Mouse (Mus musculus) right cerebral cortex, postnatal 14 days (tissue): ENCODE measurements around the gene Wdfy4.

Experiments used
- DNase-seq: peaks from one replicate; pipeline ENCODE4 v3.0.0; 2022

Gene Wdfy4

GRCm38 (mm10) chr14:33185068-33185800 lies at the start of gene Wdfy4:
Wdfy4 (minus strand) TSS chr14:33185508.
- no peak for DNase-seq

- no peak for DNase-seq
Observed at GRCm38 (mm10) chr14:33232048-33232447, 46.7 kb upstream of the Wdfy4 start.

GRCm38 (mm10) chr14:33231311-33231710 lies 46.0 kb upstream of the Wdfy4 start:
- no peak for DNase-seq

GRCm38 (mm10) chr14:33230672-33231071 lies 45.4 kb upstream of the Wdfy4 start:
- no peak for DNase-seq

GRCm38 (mm10) chr14:33225235-33225634 lies 39.9 kb upstream of the Wdfy4 start:
- DNase-seq, result no peak

GRCm38 (mm10) chr14:33216343-33217208 lies 31.3 kb upstream of the Wdfy4 start:
- DNase-seq, result no peak

- DNase-seq, result no peak
Observed at GRCm38 (mm10) chr14:33215163-33215562, 29.9 kb upstream of the Wdfy4 start.

GRCm38 (mm10) chr14:33214767-33215128 lies 29.4 kb upstream of the Wdfy4 start:
- no peak for DNase-seq

GRCm38 (mm10) chr14:33213823-33214766 lies 28.8 kb upstream of the Wdfy4 start, which contains the start of gene Arhgap22:
Arhgap22 (plus strand) TSS chr14:33214026.
- DNase-seq, result peak; percentile 91

GRCm38 (mm10) chr14:33212958-33213309 lies 27.6 kb upstream of the Wdfy4 start:
- no peak for DNase-seq

GRCm38 (mm10) chr14:33212271-33212957 lies 27.1 kb upstream of the Wdfy4 start:
- no peak for DNase-seq

- no peak for DNase-seq
Observed at GRCm38 (mm10) chr14:33210806-33211205, 25.5 kb upstream of the Wdfy4 start.

GRCm38 (mm10) chr14:33208331-33208730 lies 23.0 kb upstream of the Wdfy4 start:
- no peak for DNase-seq

- DNase-seq, result no peak
Observed at GRCm38 (mm10) chr14:33207011-33207410, 21.7 kb upstream of the Wdfy4 start.

GRCm38 (mm10) chr14:33205280-33205965 lies 20.1 kb upstream of the Wdfy4 start:
- DNase-seq, result no peak

- no peak for DNase-seq
Observed at GRCm38 (mm10) chr14:33203777-33204176, 18.5 kb upstream of the Wdfy4 start.

GRCm38 (mm10) chr14:33202885-33203284 lies 17.6 kb upstream of the Wdfy4 start:
- no peak for DNase-seq

GRCm38 (mm10) chr14:33202161-33202560 lies 16.9 kb upstream of the Wdfy4 start:
- no peak for DNase-seq

- no peak for DNase-seq
Observed at GRCm38 (mm10) chr14:33194241-33194640, 8.9 kb upstream of the Wdfy4 start.

GRCm38 (mm10) chr14:33193762-33194161 lies 8.5 kb upstream of the Wdfy4 start:
- DNase-seq, result no peak

GRCm38 (mm10) chr14:33190646-33191045 lies 5.3 kb upstream of the Wdfy4 start:
- no peak for DNase-seq
